15 mouse cellular contexts compared by ENCODE assay signal in genomic region chr11:105348495-105348982, GRCm38 (mm10). TPM values are rescaled to one million over a fixed set of nuclear protein-coding genes. Genes with fewer than 3 reads are reported as not detected.
DNase-seq lines count a peak whose midpoint lies in the region; ATAC-seq and TF ChIP-seq lines count a peak whose summit lies in the region.
"Had no signal": no experiment of that assay in that cellular context is flagged by ENCODE, and none has a peak within 500 bp of the region (broad histone marks: within the 10 kb centered on the region; RNA-seq: fewer than 3 reads in every experiment).

No protein-coding gene starts in this region.

- 93% methylated on average over 9 of the region's 9 CpGs for WGBS in hindbrain, embryonic 13.5 days
- 93% methylated on average over 9 of the region's 9 CpGs for WGBS in hindbrain, embryonic 10.5 days
- WGBS in midbrain, embryonic 11.5 days, result 92% methylated on average over 9 of the region's 9 CpGs
- 92% methylated on average over 9 of the region's 9 CpGs for WGBS in midbrain, embryonic 16.5 days

- ATAC-seq in hindbrain, embryonic 13.5 days (ENCODE audit: low FRiP score), result 0 out of 2 replicates have a peak, but pooled peaks have one; percentile 25
- 0 out of 2 replicates have a peak, but pooled peaks have one; percentile 15 for ATAC-seq in midbrain, embryonic 11.5 days (ENCODE audit: low FRiP score)
- ATAC-seq in midbrain, embryonic 16.5 days, result no peak
- no peak for ATAC-seq in megakaryocyte, adult 5-6 weeks (ENCODE audit: poor library complexity, severe bottlenecking)

- no peak overlapping the region for H3K27ac ChIP-seq in hindbrain, embryonic 13.5 days
- H3K27ac ChIP-seq in hindbrain, embryonic 10.5 days, result no peak overlapping the region
- H3K27ac ChIP-seq in midbrain, embryonic 11.5 days (ENCODE audit: low read depth, low read length), result no peak overlapping the region
- H3K27ac ChIP-seq in midbrain, embryonic 16.5 days (ENCODE audit: low read length), result no peak overlapping the region
- H3K27ac ChIP-seq: embryonic facial prominence, embryonic 13.5 days; embryonic facial prominence, embryonic 15.5 days; forebrain, embryonic 10.5 days; forebrain, embryonic 12.5 days had no signal

- DNase-seq in heart, adult 11 months, result peak; percentile 89
- DNase-seq in heart, postnatal 10 days, result no peak
- no peak for DNase-seq in hindbrain, embryonic 10.5 days (ENCODE audit: low spot score)
- DNase-seq in midbrain, embryonic 11.5 days (ENCODE audit: low spot score, missing footprints), result no peak

- H3K4me1 ChIP-seq in hindbrain, embryonic 13.5 days (replicated peaks), result peaks cover 17% of the 10 kb centered on the region
- H3K4me1 ChIP-seq in hindbrain, embryonic 10.5 days (replicated peaks), result peaks cover 41% of the 10 kb centered on the region
- H3K4me1 ChIP-seq in midbrain, embryonic 11.5 days (ENCODE audit: control insufficient read depth, insufficient read depth, low read length), result no peaks in the 10 kb centered on the region
- no peaks in the 10 kb centered on the region for H3K4me1 ChIP-seq in midbrain, embryonic 16.5 days (ENCODE audit: control insufficient read depth, insufficient read depth, low read length)

- H3K27me3 ChIP-seq in hindbrain, embryonic 13.5 days, result no peaks in the 10 kb centered on the region
- H3K27me3 ChIP-seq in hindbrain, embryonic 10.5 days (ENCODE audit: insufficient read depth, poor library complexity, severe bottlenecking), result no peaks in the 10 kb centered on the region
- H3K27me3 ChIP-seq in midbrain, embryonic 11.5 days (ENCODE audit: control insufficient read depth, insufficient read depth, low read length), result no peaks in the 10 kb centered on the region
- no peaks in the 10 kb centered on the region for H3K27me3 ChIP-seq in midbrain, embryonic 16.5 days (ENCODE audit: control insufficient read depth, insufficient read depth, low read depth, low read length)
- no peaks in the 10 kb centered on the region for H3K27me3 ChIP-seq in myocyte (ENCODE audit: control insufficient read depth, insufficient read depth, insufficient read length)
- H3K27me3 ChIP-seq: embryonic facial prominence, embryonic 13.5 days; embryonic facial prominence, embryonic 15.5 days; forebrain, embryonic 12.5 days had no signal

- H3K9ac ChIP-seq in hindbrain, embryonic 13.5 days, result no peak overlapping the region
- H3K9ac ChIP-seq in midbrain, embryonic 11.5 days (ENCODE audit: low read length), result no peak overlapping the region
- H3K9ac ChIP-seq in midbrain, embryonic 16.5 days (ENCODE audit: low read depth, low read length), result no peak overlapping the region
- H3K9ac ChIP-seq: embryonic facial prominence, embryonic 13.5 days; embryonic facial prominence, embryonic 15.5 days; forebrain, embryonic 12.5 days had no signal

- TF ChIP-seq POLR2A in myocyte (IDR thresholded peaks at IDR 0.05; ENCODE audit: insufficient read length, low read depth), result no peak

- no peaks in the 10 kb centered on the region for H3K79me2 ChIP-seq in myocyte (ENCODE audit: control insufficient read depth, insufficient read depth)

- H3ac ChIP-seq in myocyte (ENCODE audit: control insufficient read depth, insufficient read length), result no peak overlapping the region

- H3K36me3 ChIP-seq in hindbrain, embryonic 13.5 days, result no peaks in the 10 kb centered on the region
- peaks cover 65% of the 10 kb centered on the region for H3K36me3 ChIP-seq in hindbrain, embryonic 10.5 days
- H3K36me3 ChIP-seq in midbrain, embryonic 11.5 days (ENCODE audit: control insufficient read depth, insufficient read depth, low read length), result peaks cover 6% of the 10 kb centered on the region; the same call in 1 of the 2 replicates
- H3K36me3 ChIP-seq in midbrain, embryonic 16.5 days (ENCODE audit: control insufficient read depth, insufficient read depth, low read length), result no peaks in the 10 kb centered on the region
- peaks cover 4% of the 10 kb centered on the region for H3K36me3 ChIP-seq in myocyte (ENCODE audit: control insufficient read depth, insufficient read depth)

- H3K4me2 ChIP-seq in hindbrain, embryonic 13.5 days, result no peak overlapping the region
- H3K4me2 ChIP-seq in midbrain, embryonic 11.5 days, result no peak overlapping the region
- no peak overlapping the region for H3K4me2 ChIP-seq in midbrain, embryonic 16.5 days (ENCODE audit: low read length)
- no peak overlapping the region for H3K4me2 ChIP-seq in myocyte (ENCODE audit: low read depth)
- H3K4me2 ChIP-seq: embryonic facial prominence, embryonic 13.5 days; embryonic facial prominence, embryonic 15.5 days; forebrain, embryonic 12.5 days had no signal

- intact Hi-C loops in heart, postnatal 10 days (cut with DNase I), result loop anchor here (1.0 to 5.0 kb wide), 4 partner anchors 76 to 563 kb away; no protein-coding TSS in a partner anchor

- no peaks in the 10 kb centered on the region for H3K9me3 ChIP-seq in hindbrain, embryonic 13.5 days
- no peaks in the 10 kb centered on the region for H3K9me3 ChIP-seq in hindbrain, embryonic 10.5 days
- no peaks in the 10 kb centered on the region for H3K9me3 ChIP-seq in midbrain, embryonic 11.5 days (ENCODE audit: control insufficient read depth, low read length)
- H3K9me3 ChIP-seq in midbrain, embryonic 16.5 days (replicated peaks; ENCODE audit: control insufficient read depth, low read length, poor library complexity, severe bottlenecking), result no peaks in the 10 kb centered on the region
- H3K9me3 ChIP-seq: embryonic facial prominence, embryonic 13.5 days; embryonic facial prominence, embryonic 15.5 days; forebrain, embryonic 10.5 days; forebrain, embryonic 12.5 days had no signal

- H3K4me3 ChIP-seq in hindbrain, embryonic 13.5 days, result no peak overlapping the region
- H3K4me3 ChIP-seq in hindbrain, embryonic 10.5 days, result no peak overlapping the region
- no peak overlapping the region for H3K4me3 ChIP-seq in midbrain, embryonic 11.5 days (ENCODE audit: low read depth, low read length)
- H3K4me3 ChIP-seq in midbrain, embryonic 16.5 days (ENCODE audit: low read depth, low read length), result no peak overlapping the region
- no peak overlapping the region for H3K4me3 ChIP-seq in myocyte
- H3K4me3 ChIP-seq: embryonic facial prominence, embryonic 13.5 days; embryonic facial prominence, embryonic 15.5 days; erythroblast, embryonic 14.5 days; forebrain, embryonic 10.5 days; forebrain, embryonic 12.5 days had no signal

TF ChIP-seq in myocyte, 11 proteins besides CTCF, POLR2A, EP300 and RAD21:
- TF ChIP-seq USF1 (IDR thresholded peaks at IDR 0.05; ENCODE audit: low read depth) (no peak), MYOD1 (IDR thresholded peaks at IDR 0.05; ENCODE audit: control insufficient read depth in 1 of 3, insufficient read length in 2 of 3, low read depth in 2 of 3) (peak in 2 of 3 experiments; percentile 53 to 63), TCF12 (IDR thresholded peaks at IDR 0.05; ENCODE audit: insufficient read depth, poor library complexity, severe bottlenecking) (no peak), SRF (IDR thresholded peaks at IDR 0.05; ENCODE audit: control insufficient read depth, insufficient read length, low read depth) (no peak), REST (IDR thresholded peaks at IDR 0.05; ENCODE audit: insufficient read depth, insufficient read length) (no peak), E2F4 (IDR thresholded peaks at IDR 0.05; ENCODE audit: insufficient read depth) (no peak), MAX (IDR thresholded peaks at IDR 0.05; ENCODE audit: low read depth) (no peak), MYOG (IDR thresholded peaks at IDR 0.05; ENCODE audit: control insufficient read depth in 1 of 3, insufficient read depth in 1 of 3, insufficient read length in 2 of 3, low read depth in 2 of 3) (peak in 2 of 3 experiments; percentile 50 to 60), CEBPB (IDR thresholded peaks at IDR 0.05; ENCODE audit: insufficient read depth, poor library complexity, severe bottlenecking) (no peak)
TF ChIP-seq in myocyte: peak in this region for 2.

RNA-seq across cellular contexts. Expression of gene Mrc2, which starts 56.1 kb away (rescaled TPM):
- total RNA-seq in heart, postnatal 10 days (2021), result 10 to 100 TPM; 35.1 to 35.9 TPM
- polyA plus RNA-seq in hindbrain, embryonic 13.5 days (2015; fragmentation: Nextera tagmentation; extraction: Ambion mirVana), result 5.3 and 5.5 TPM in 2 replicates
- polyA plus RNA-seq in hindbrain, embryonic 10.5 days (2016; fragmentation: Nextera tagmentation; extraction: Ambion mirVana), result 19.7 and 19.8 TPM in 2 replicates
- 6.7 and 7.0 TPM in 2 replicates for polyA plus RNA-seq in midbrain, embryonic 11.5 days (2014; fragmentation: Nextera tagmentation; extraction: Ambion mirVana)
- polyA plus RNA-seq in midbrain, embryonic 16.5 days (2015; fragmentation: Nextera tagmentation; extraction: Ambion mirVana), result 3.8 and 4.5 TPM in 2 replicates
- polyA plus RNA-seq in myocyte (2012; fragmentation: generic; extraction: Trizol), result 47.7 TPM
- total RNA-seq in megakaryocyte, adult 5-6 weeks (2015), result not detected in 2 replicates
- 0.11 TPM in 1 of 2 replicates, not detected in the other for total RNA-seq in megakaryocyte, adult 5-6 weeks (2017)
- total RNA-seq: common myeloid progenitor, adult 5-6 weeks; MEL had no signal

Comparison
In these comparisons a context has a peak if more than half of its experiments do, and no peak if none do; other contexts are left out.
1. ATAC-seq: peak in hindbrain, embryonic 13.5 days (single experiment) and midbrain, embryonic 11.5 days (single experiment); none in midbrain, embryonic 16.5 days (single experiment) and megakaryocyte, adult 5-6 weeks (single experiment).